Comparison of ENCODE assay signal across 14 mouse cellular contexts in the genomic region with DNA sequence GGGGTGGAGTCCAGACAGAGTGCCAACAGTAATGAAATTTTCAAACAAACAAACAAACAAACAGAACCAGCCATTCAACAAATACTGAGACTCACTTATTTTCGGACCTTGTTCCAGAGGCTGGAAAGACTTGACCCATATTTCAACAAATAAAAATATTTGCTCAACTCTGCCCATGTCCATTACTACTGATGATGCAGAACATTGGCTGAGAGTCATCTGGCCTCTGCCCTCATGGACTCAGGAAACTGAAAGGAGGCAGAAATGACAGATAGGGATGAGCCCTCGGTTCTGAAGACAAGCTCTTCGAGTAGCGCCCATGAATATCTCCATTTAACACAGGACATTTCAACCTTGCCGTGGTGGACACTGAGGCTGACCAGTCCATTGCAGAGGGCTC. TPM values are rescaled to one million over a fixed set of nuclear protein-coding genes. Genes with fewer than 3 reads are reported as not detected.
DNase-seq lines count a peak whose midpoint lies in the region; ATAC-seq and TF ChIP-seq lines count a peak whose summit lies in the region.
"Had no signal": no experiment of that assay in that cellular context is flagged by ENCODE, and none has a peak within 500 bp of the region (broad histone marks: within the 10 kb centered on the region; RNA-seq: fewer than 3 reads in every experiment).

No protein-coding gene starts in this region.

- WGBS in kidney, adult 2 months, result 77% methylated on average over 5 of the region's 5 CpGs
- 87% methylated on average over 5 of the region's 5 CpGs for WGBS in kidney, embryonic 15.5 days
- WGBS in limb, embryonic 10.5 days, result 91% methylated on average over 5 of the region's 5 CpGs
- WGBS in midbrain, embryonic 14.5 days, result 92% methylated on average over 5 of the region's 5 CpGs

- no peak for ATAC-seq in kidney, embryonic 15.5 days (replicated peaks; ENCODE audit: low FRiP score)
- no peak for ATAC-seq in cerebellum, adult (ENCODE audit: insufficient number of reproducible peaks, low FRiP score, low TSS enrichment)
- ATAC-seq in midbrain, embryonic 14.5 days (ENCODE audit: low FRiP score, low TSS enrichment), result no peak
- ATAC-seq: hindbrain, postnatal 0 days had no signal

- H3K9ac ChIP-seq in kidney, embryonic 15.5 days, result no peak overlapping the region
- no peak overlapping the region for H3K9ac ChIP-seq in midbrain, embryonic 14.5 days (replicated peaks; ENCODE audit: low read length)
- H3K9ac ChIP-seq: liver, embryonic 15.5 days had no signal

- no peak overlapping the region for H3K4me3 ChIP-seq in kidney, adult 2 months (ENCODE audit: insufficient read depth, low read depth, low read length)
- no peak overlapping the region for H3K4me3 ChIP-seq in kidney, embryonic 15.5 days (replicated peaks)
- H3K4me3 ChIP-seq in limb, embryonic 10.5 days, result no peak overlapping the region
- no peak overlapping the region for H3K4me3 ChIP-seq in midbrain, embryonic 14.5 days (replicated peaks; ENCODE audit: low read depth, low read length)
- H3K4me3 ChIP-seq: liver, embryonic 15.5 days had no signal

- TF ChIP-seq CTCF in kidney, adult 2 months (conservative IDR thresholded peaks at IDR 0.05; ENCODE audit: insufficient read depth, insufficient read length, low read depth, low read length), result no peak

- H3K27me3 ChIP-seq in kidney, adult 2 months (replicated peaks; ENCODE audit: control insufficient read depth, insufficient read depth, low read length), result no peaks in the 10 kb centered on the region
- no peaks in the 10 kb centered on the region for H3K27me3 ChIP-seq in kidney, embryonic 15.5 days
- H3K27me3 ChIP-seq in limb, embryonic 10.5 days (ENCODE audit: low read depth, poor library complexity, severe bottlenecking), result no peaks in the 10 kb centered on the region
- no peaks in the 10 kb centered on the region for H3K27me3 ChIP-seq in midbrain, embryonic 14.5 days (ENCODE audit: control insufficient read depth, insufficient read depth, low read length)
- H3K27me3 ChIP-seq: liver, embryonic 15.5 days had no signal

- TF ChIP-seq POLR2A in kidney, adult 2 months (IDR thresholded peaks at IDR 0.05; ENCODE audit: low read depth, low read length), result no peak

- no peaks in the 10 kb centered on the region for H3K9me3 ChIP-seq in kidney, embryonic 15.5 days (replicated peaks)
- H3K9me3 ChIP-seq in limb, embryonic 10.5 days (replicated peaks), result no peaks in the 10 kb centered on the region; the same call in 1 of the 2 replicates
- H3K9me3 ChIP-seq in midbrain, embryonic 14.5 days (ENCODE audit: control insufficient read depth, low read length), result no peaks in the 10 kb centered on the region
- H3K9me3 ChIP-seq: G1E; liver, embryonic 15.5 days had no signal

- no peaks in the 10 kb centered on the region for H3K4me1 ChIP-seq in kidney, adult 2 months (ENCODE audit: control insufficient read depth, insufficient read depth, low read length)
- H3K4me1 ChIP-seq in kidney, embryonic 15.5 days, result peaks cover 13% of the 10 kb centered on the region
- peaks cover 43% of the 10 kb centered on the region for H3K4me1 ChIP-seq in limb, embryonic 10.5 days
- H3K4me1 ChIP-seq in midbrain, embryonic 14.5 days (ENCODE audit: control insufficient read depth, insufficient read depth, low read length), result 0 out of 2 replicates have a peak, but pooled peaks cover 4% of the 10 kb centered on the region

- H3K4me2 ChIP-seq in kidney, embryonic 15.5 days, result no peak overlapping the region
- H3K4me2 ChIP-seq in midbrain, embryonic 14.5 days (ENCODE audit: low read length), result no peak overlapping the region
- H3K4me2 ChIP-seq: liver, embryonic 15.5 days had no signal

- no peaks in the 10 kb centered on the region for H3K36me3 ChIP-seq in kidney, adult 2 months (ENCODE audit: control insufficient read depth, insufficient read depth, low read length)
- H3K36me3 ChIP-seq in kidney, embryonic 15.5 days, result no peaks in the 10 kb centered on the region
- no peaks in the 10 kb centered on the region for H3K36me3 ChIP-seq in limb, embryonic 10.5 days
- no peaks in the 10 kb centered on the region for H3K36me3 ChIP-seq in midbrain, embryonic 14.5 days (ENCODE audit: control insufficient read depth, insufficient read depth, low read length)
- H3K36me3 ChIP-seq: G1E; liver, embryonic 15.5 days had no signal

- DNase-seq in adrenal gland, postnatal 14 days, result peak; percentile 32
- no peak for DNase-seq in adrenal gland, adult 18-20 months (ENCODE audit: low spot score in 2 of 2)
- peak; percentile 43 for DNase-seq in kidney, adult 2 months
- DNase-seq in NIH3T3 (ENCODE audit: low read depth), result peak; percentile 67
- DNase-seq in limb, embryonic 10.5 days (ENCODE audit: low spot score), result no peak
- DNase-seq in midbrain, embryonic 14.5 days, result no peak
- DNase-seq: cerebellum, adult 11 months; right cerebral cortex, postnatal 4 days; thymus, postnatal 14 days had no signal

- H3K27ac ChIP-seq in kidney, adult 2 months (ENCODE audit: insufficient read depth, low read depth, low read length), result no peak overlapping the region
- no peak overlapping the region for H3K27ac ChIP-seq in kidney, embryonic 15.5 days
- peak overlapping the region; percentile 92 for H3K27ac ChIP-seq in limb, embryonic 10.5 days
- no peak overlapping the region for H3K27ac ChIP-seq in midbrain, embryonic 14.5 days (replicated peaks; ENCODE audit: low read depth, low read length)
- H3K27ac ChIP-seq: liver, embryonic 15.5 days had no signal

RNA-seq across cellular contexts. Expression of a gene that starts 8.2 kb away (rescaled TPM):
- total RNA-seq in adrenal gland, postnatal 14 days (2021), result 11.7 and 18.0 TPM in 2 replicates
- total RNA-seq in adrenal gland, adult 18-20 months (2021), result 10 to 100 TPM; 10.9 to 18.3 TPM
- 2.0 and 3.4 TPM in 2 replicates for polyA plus RNA-seq in kidney, adult 2 months (2012; rRNA removed)
- polyA plus RNA-seq in kidney, embryonic 15.5 days (2015; fragmentation: Nextera tagmentation; extraction: Ambion mirVana), result 41.4 and 43.0 TPM in 2 replicates
- 35.3 and 42.2 TPM in 2 replicates for polyA plus RNA-seq in limb, embryonic 10.5 days (2016; fragmentation: Nextera tagmentation; extraction: Ambion mirVana)
- 56.2 and 64.4 TPM in 2 replicates for polyA plus RNA-seq in midbrain, embryonic 14.5 days (2014; fragmentation: Nextera tagmentation; extraction: Ambion mirVana)

RNA-seq across cellular contexts. Expression of a gene that starts 21.2 kb away (rescaled TPM):
- 3.6 and 4.1 TPM in 2 replicates for total RNA-seq in adrenal gland, postnatal 14 days (2021)
- 1 to 10 TPM; 1.6 to 4.0 TPM for total RNA-seq in adrenal gland, adult 18-20 months (2021)
- polyA plus RNA-seq in kidney, adult 2 months (2012; rRNA removed), result 5.1 and 5.3 TPM in 2 replicates
- polyA plus RNA-seq in kidney, embryonic 15.5 days (2015; fragmentation: Nextera tagmentation; extraction: Ambion mirVana), result 0.94 and 1.4 TPM in 2 replicates
- polyA plus RNA-seq in limb, embryonic 10.5 days (2016; fragmentation: Nextera tagmentation; extraction: Ambion mirVana), result 0.08 TPM in 1 of 2 replicates, not detected in the other
- polyA plus RNA-seq in midbrain, embryonic 14.5 days (2014; fragmentation: Nextera tagmentation; extraction: Ambion mirVana), result 3.2 and 3.9 TPM in 2 replicates

Comparison
In these comparisons a context has a peak if more than half of its experiments do, and no peak if none do; other contexts are left out.
1. DNase-seq: peak in adrenal gland, postnatal 14 days (single experiment), kidney, adult 2 months (single experiment) and NIH3T3 (single experiment); none in adrenal gland, adult 18-20 months (0 of 2), limb, embryonic 10.5 days (single experiment) and midbrain, embryonic 14.5 days (single experiment).